Mouse (Mus musculus) heart, embryonic 11.5 days (tissue): ENCODE data around the gene Garem2. TPM values are rescaled to one million over a fixed set of nuclear protein-coding genes. Genes with fewer than 3 reads are reported as not detected.
A peak's percentile ranks its signal among the peaks of the same experiment; 100 is the strongest.

Experiments used
- ATAC-seq: fragments of 200-750 bp; cut with Nextera tagmentation; replicated peaks from 2 replicates; pipeline ENCODE4 v1.8.0; 2017; ENCODE audit warnings: moderate library complexity; ENCODE audit not compliant: insufficient number of reproducible peaks, low FRiP score, low TSS enrichment
- H3K27ac ChIP-seq: fragments of 300-500 bp; sonication (generic); 2 replicates; pipeline ENCODE4 v1.5.1; 2014; ENCODE audit warnings: mild to moderate bottlenecking, low read depth, low read length
- H3K27me3 ChIP-seq: fragments of 300-500 bp; sonication (generic); 2 replicates; pipeline ENCODE4 v1.6.1; 2014; ENCODE audit warnings: mild to moderate bottlenecking, low read length, mixed read lengths; ENCODE audit not compliant: control insufficient read depth, insufficient read depth
- H3K36me3 ChIP-seq: fragments of 300-500 bp; sonication (generic); 2 replicates; pipeline ENCODE4 v1.6.1; 2014; ENCODE audit warnings: mild to moderate bottlenecking, low read length, moderate library complexity, mixed read lengths; ENCODE audit not compliant: control insufficient read depth, insufficient read depth
- H3K4me1 ChIP-seq: fragments of 300-500 bp; sonication (generic); 2 replicates; pipeline ENCODE4 v1.6.1; 2014; ENCODE audit warnings: low read length; ENCODE audit not compliant: control insufficient read depth, insufficient read depth
- H3K4me2 ChIP-seq: fragments of 300-500 bp; sonication (generic); 2 replicates; pipeline ENCODE4 v1.6.1; 2014; ENCODE audit warnings: mild to moderate bottlenecking, moderate library complexity
- H3K4me3 ChIP-seq: fragments of 300-500 bp; sonication (generic); 2 replicates; pipeline ENCODE4 v1.5.1; 2014; ENCODE audit warnings: low read depth, low read length
- H3K9ac ChIP-seq: fragments of 300-500 bp; sonication (generic); 2 replicates; pipeline ENCODE4 v1.6.1; 2014; ENCODE audit warnings: mild to moderate bottlenecking, low read depth, low read length, moderate library complexity
- H3K9me3 ChIP-seq: fragments of 300-500 bp; sonication (generic); replicated peaks from 2 replicates; pipeline ENCODE4 v1.6.1; 2016; ENCODE audit warnings: low read length; ENCODE audit not compliant: control insufficient read depth
- WGBS: fragments of 180-500 bp; shearing (Covaris S2); extraction: QIAGEN DNeasy Blood & Tissue Kit; methylation state at CpG from one replicate; pipeline ENCODE4 v1.1.7; 2014; ENCODE audit not compliant: insufficient replicate concordance; 5-methylcytosine and 5-hydroxymethylcytosine counted together
- polyA plus RNA-seq: library from polyadenylated mRNA; unstranded; fragments of >200 nt; fragmentation: Nextera tagmentation; extraction: Ambion mirVana; gene quantifications from 2 replicates; pipeline ENCODE4 v1.2.1, GENCODE M21; 2014

Gene Garem2
- polyA plus RNA-seq, 1 experiment from 2014 or later: 0.21 TPM

- no peaks in the 10 kb centered on the region for H3K36me3 ChIP-seq
- peaks cover 17% of the 10 kb centered on the region for H3K4me1 ChIP-seq
- H3K9ac ChIP-seq: no peak overlapping the region
- H3K4me3 ChIP-seq: no peak overlapping the region
- no peaks in the 10 kb centered on the region for H3K9me3 ChIP-seq
- H3K27me3 ChIP-seq: peaks cover 90% of the 10 kb centered on the region
- no peak for ATAC-seq
- 61% methylated on average over 6 of the region's 6 CpGs for WGBS
- H3K27ac ChIP-seq: no peak overlapping the region
- H3K4me2 ChIP-seq: no peak overlapping the region
Observed at GRCm38 (mm10) chr5:30108233-30108632, 3.3 kb downstream of the Garem2 start.

DNA sequence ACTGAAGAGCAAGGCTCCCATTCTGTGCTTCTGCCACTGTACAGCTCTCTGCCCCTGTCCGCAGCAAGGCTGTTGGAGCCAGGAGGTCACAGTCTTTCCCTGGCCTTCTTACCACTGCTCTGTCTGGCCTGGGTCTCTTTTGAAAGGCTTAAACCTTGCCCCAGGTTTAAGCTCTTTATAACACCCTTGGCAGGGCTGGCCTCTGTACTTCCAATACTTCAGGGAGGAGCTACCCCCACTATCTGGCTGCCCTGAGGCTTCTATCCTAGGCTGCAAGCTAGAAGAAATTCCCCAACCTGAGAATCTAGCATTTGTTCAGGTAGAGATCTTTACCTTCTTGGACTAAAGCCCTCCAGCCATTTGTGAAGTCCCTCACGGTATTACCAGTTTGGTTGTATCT is 4.9 kb downstream of the Garem2 start:
- Histone ChIP-seq H3K4me2 (no peak overlapping the region), H3K4me1 (peaks cover 18% of the 10 kb centered on the region), H3K4me3 (no peak overlapping the region), H3K9me3 (no peaks in the 10 kb centered on the region), H3K27ac (no peak overlapping the region), H3K9ac (no peak overlapping the region), H3K36me3 (no peaks in the 10 kb centered on the region), H3K27me3 (peaks cover 91% of the 10 kb centered on the region)
- 44% methylated on average over 2 of the region's 2 CpGs for WGBS
- ATAC-seq: no peak

DNA sequence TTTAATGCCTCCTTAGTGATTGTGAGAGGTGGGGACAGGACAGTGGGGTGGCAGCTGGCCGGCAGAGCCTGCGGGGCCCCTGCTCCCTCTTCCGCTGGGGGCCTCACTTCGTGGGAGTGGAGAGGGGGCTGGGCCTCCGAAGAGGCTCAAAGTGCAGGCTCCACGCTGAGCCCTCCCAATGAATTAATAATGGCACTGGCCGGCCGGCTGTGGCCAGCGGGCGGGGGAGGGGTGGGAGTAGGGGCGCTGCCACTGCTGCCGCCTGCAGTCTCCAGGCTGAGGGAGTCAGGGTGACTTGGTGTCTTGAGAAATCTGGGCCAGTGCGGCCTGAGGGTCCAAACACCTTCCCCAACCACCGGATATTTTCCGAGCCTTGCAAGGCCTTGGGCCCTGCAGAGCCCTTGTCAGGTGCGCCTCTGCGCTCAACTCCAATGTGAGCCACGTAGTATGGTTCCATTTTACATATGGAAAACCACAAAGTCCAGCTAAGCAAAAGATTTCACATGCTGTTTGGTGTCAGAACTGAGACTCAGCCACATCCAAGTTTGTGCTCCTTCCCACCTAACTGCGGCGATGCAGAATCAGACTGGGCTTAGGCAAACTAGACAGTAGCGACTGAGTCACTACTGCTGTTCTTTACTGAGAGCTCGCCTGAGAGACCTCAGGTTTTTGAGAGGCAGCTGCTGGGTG is 5.6 kb downstream of the Garem2 start:
- 6% methylated on average over 22 of the region's 22 CpGs for WGBS
- no peak overlapping the region for H3K27ac ChIP-seq

GRCm38 (mm10) chr5:30111126-30111525 is 6.2 kb downstream of the Garem2 start:
- Histone ChIP-seq H3K4me2 (peak overlapping the region; percentile 53), H3K27ac (no peak overlapping the region), H3K9ac (no peak overlapping the region), H3K36me3 (no peaks in the 10 kb centered on the region), H3K4me1 (peaks cover 12% of the 10 kb centered on the region), H3K9me3 (no peaks in the 10 kb centered on the region), H3K4me3 (peak overlapping the region; percentile 23), H3K27me3 (peaks cover 88% of the 10 kb centered on the region)
- WGBS: 1% methylated on average over 18 of the region's 18 CpGs
- ATAC-seq: 0 out of 2 replicates have a peak, but pooled peaks have one; percentile 7

More for the DNA sequence above, 5.6 kb downstream of the Garem2 start:
- H3K9me3 ChIP-seq: no peaks in the 10 kb centered on the region
- peak overlapping the region; percentile 53 for H3K4me2 ChIP-seq
- no peaks in the 10 kb centered on the region for H3K36me3 ChIP-seq
- peaks cover 13% of the 10 kb centered on the region for H3K4me1 ChIP-seq
- H3K4me3 ChIP-seq: peak overlapping the region; percentile 23
- peaks cover 88% of the 10 kb centered on the region for H3K27me3 ChIP-seq
- no peak overlapping the region for H3K9ac ChIP-seq
- ATAC-seq: no peak

DNA sequence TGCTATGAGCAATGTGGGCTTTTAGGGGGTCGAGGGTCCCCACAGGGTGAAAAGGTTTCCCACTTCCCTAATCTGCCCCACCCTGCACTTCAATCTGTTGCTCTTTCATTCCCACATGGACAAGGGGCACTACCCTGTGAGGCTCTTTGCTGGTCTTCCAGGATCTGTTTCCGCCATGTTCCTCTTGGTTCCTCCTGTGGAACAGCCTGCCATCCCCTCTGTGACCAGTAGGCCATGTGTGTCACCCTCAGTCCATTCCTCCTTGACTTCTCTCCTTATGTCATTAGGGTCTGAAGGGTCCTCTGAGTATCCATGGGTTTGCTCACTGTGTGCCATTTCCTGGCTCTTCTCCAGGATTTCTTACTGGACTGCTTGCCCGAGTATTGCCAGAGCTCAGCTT is 6.8 kb downstream of the Garem2 start:
- 66% methylated on average over 3 of the region's 3 CpGs for WGBS
- Histone ChIP-seq H3K27ac (no peak overlapping the region), H3K9me3 (no peaks in the 10 kb centered on the region)

GRCm38 (mm10) chr5:30112533-30113068 is 7.6 kb downstream of the Garem2 start:
- Histone ChIP-seq H3K27me3 (peaks cover 80% of the 10 kb centered on the region), H3K4me2 (no peak overlapping the region), H3K9ac (no peak overlapping the region), H3K9me3 (no peaks in the 10 kb centered on the region), H3K27ac (no peak overlapping the region), H3K4me1 (peaks cover 10% of the 10 kb centered on the region), H3K36me3 (peaks cover 5% of the 10 kb centered on the region), H3K4me3 (no peak overlapping the region)
- 79% methylated on average over 3 of the region's 3 CpGs for WGBS
- no peak for ATAC-seq

More for the DNA sequence above, 6.8 kb downstream of the Garem2 start:
- Histone ChIP-seq H3K27me3 (peaks cover 88% of the 10 kb centered on the region), H3K4me2 (peak overlapping the region; percentile 53; the same call in 1 of the 2 replicates), H3K4me3 (peak overlapping the region; percentile 23; the same call in 1 of the 2 replicates), H3K4me1 (peaks cover 10% of the 10 kb centered on the region), H3K36me3 (peaks cover 3% of the 10 kb centered on the region), H3K9ac (no peak overlapping the region)
- no peak for ATAC-seq

GRCm38 (mm10) chr5:30113881-30114760 is 9.2 kb downstream of the Garem2 start:
- Histone ChIP-seq H3K9me3 (no peaks in the 10 kb centered on the region), H3K27me3 (peaks cover 66% of the 10 kb centered on the region), H3K4me2 (peak overlapping the region; percentile 98), H3K36me3 (peaks cover 12% of the 10 kb centered on the region), H3K9ac (peak overlapping the region; percentile 72), H3K4me3 (peak overlapping the region; percentile 60), H3K4me1 (peaks cover 10% of the 10 kb centered on the region), H3K27ac (no peak overlapping the region)
- ATAC-seq: peak; percentile 40
- WGBS: under 1% methylated on average over 103 of the region's 103 CpGs

DNA sequence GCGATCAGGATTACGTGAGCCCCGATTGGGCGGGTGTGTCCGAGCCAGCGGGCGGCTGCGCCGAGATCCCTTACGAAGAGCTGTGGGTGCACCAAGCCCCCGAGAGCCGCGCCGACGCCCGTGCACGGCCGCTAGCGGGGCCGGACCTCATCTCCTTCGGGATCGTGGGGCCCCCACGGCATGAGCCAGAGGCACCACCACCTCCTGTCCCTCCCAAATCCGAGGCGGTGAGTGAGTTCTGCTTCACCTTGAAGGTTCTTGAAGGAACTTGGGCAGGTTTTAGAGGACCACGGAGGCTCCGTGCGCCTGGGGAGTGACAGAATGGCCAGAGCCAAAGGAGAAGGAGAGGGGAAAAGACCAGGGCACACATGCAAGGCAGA is 9.8 kb downstream of the Garem2 start:
- Histone ChIP-seq H3K9me3 (no peaks in the 10 kb centered on the region), H3K4me1 (peaks cover 10% of the 10 kb centered on the region), H3K4me3 (peak overlapping the region; percentile 60), H3K9ac (peak overlapping the region; percentile 59; the same call in 1 of the 2 replicates), H3K27ac (no peak overlapping the region), H3K27me3 (peaks cover 60% of the 10 kb centered on the region), H3K4me2 (peak overlapping the region; percentile 98), H3K36me3 (peaks cover 18% of the 10 kb centered on the region)
- no peak; the same call in 1 of the 2 replicates for ATAC-seq
- under 1% methylated on average over 28 of the region's 28 CpGs for WGBS
